Mouse (Mus musculus) thymus, adult 2 months (tissue): Measurements from ENCODE around the gene Utp3. TPM values are rescaled to one million over a fixed set of nuclear protein-coding genes. Genes with fewer than 3 reads are reported as not detected.

ENCODE experiments used
- DNase-seq: peaks from one replicate; pipeline ENCODE4 v3.0.0; 2021
- H3K27ac ChIP-seq: fragments of 200-500 bp; 2 replicates; pipeline ENCODE4 v1.5.1; 2012; ENCODE audit warnings: low read length, control low read depth; ENCODE audit not compliant: control insufficient read depth, insufficient read depth
- H3K27me3 ChIP-seq: fragments of 200-500 bp; 2 replicates; pipeline ENCODE4 v1.6.1; 2012; ENCODE audit warnings: mild to moderate bottlenecking, low read length, moderate library complexity, mixed read lengths; ENCODE audit not compliant: control insufficient read depth, insufficient read depth
- H3K36me3 ChIP-seq: fragments of 200-500 bp; 2 replicates; pipeline ENCODE4 v1.6.1; 2012; ENCODE audit warnings: mild to moderate bottlenecking, low read length, moderate library complexity; ENCODE audit not compliant: control insufficient read depth, insufficient read depth
- H3K4me1 ChIP-seq: fragments of 200-500 bp; replicated peaks from 2 replicates; pipeline ENCODE4 v1.6.1; 2012; ENCODE audit warnings: low read length; ENCODE audit not compliant: control insufficient read depth, insufficient read depth
- H3K4me3 ChIP-seq: fragments of 200-500 bp; 2 replicates; pipeline ENCODE4 v1.5.1; 2012; ENCODE audit warnings: mild to moderate bottlenecking, low read length, control low read depth, moderate library complexity; ENCODE audit not compliant: control insufficient read depth, insufficient read depth
- CTCF ChIP-seq: fragments of 200-500 bp; IDR thresholded peaks from 2 replicates; pipeline ENCODE4 v1.5.1; 2012; ENCODE audit warnings: mild to moderate bottlenecking, control low read depth, low read length, moderate library complexity, borderline replicate concordance; ENCODE audit not compliant: control insufficient read depth, poor library complexity, insufficient read depth; ENCODE audit errors: extremely low read depth
- POLR2A ChIP-seq: fragments of 200-500 bp; IDR thresholded peaks from 2 replicates; pipeline ENCODE4 v1.6.1; 2012; ENCODE audit warnings: mild to moderate bottlenecking, low read length, control low read depth, moderate library complexity; ENCODE audit not compliant: control insufficient read depth, poor library complexity, insufficient read depth; ENCODE audit errors: extremely low read depth
- WGBS: fragments of 180-500 bp; shearing (Covaris S2); methylation state at CpG from one replicate; pipeline ENCODE4 v1.1.7; 2018; 5-methylcytosine and 5-hydroxymethylcytosine counted together
- polyA plus RNA-seq: library from polyadenylated mRNA; depleted of rRNA; stranded (reverse); fragments of >200 nt; gene quantifications from 2 replicates; pipeline ENCODE4 v1.2.3, GENCODE M21; 2012

Gene Utp3
- polyA plus RNA-seq, 1 experiment = 21.3 TPM

GRCm38 (mm10) chr5:88561080-88561814 is 7.0 kb downstream of the Utp3 start:
- H3K27me3 ChIP-seq = no peaks in the 10 kb centered on the region
- H3K36me3 ChIP-seq = no peaks in the 10 kb centered on the region
- no peak for DNase-seq
- no peak for TF ChIP-seq POLR2A
- TF ChIP-seq CTCF = no peak
- no peak overlapping the region for H3K27ac ChIP-seq
- WGBS = 88% methylated on average over 9 of the region's 9 CpGs
- peaks cover 3% of the 10 kb centered on the region; the same call in 1 of the 2 replicates for H3K4me1 ChIP-seq
- no peak overlapping the region for H3K4me3 ChIP-seq

DNA sequence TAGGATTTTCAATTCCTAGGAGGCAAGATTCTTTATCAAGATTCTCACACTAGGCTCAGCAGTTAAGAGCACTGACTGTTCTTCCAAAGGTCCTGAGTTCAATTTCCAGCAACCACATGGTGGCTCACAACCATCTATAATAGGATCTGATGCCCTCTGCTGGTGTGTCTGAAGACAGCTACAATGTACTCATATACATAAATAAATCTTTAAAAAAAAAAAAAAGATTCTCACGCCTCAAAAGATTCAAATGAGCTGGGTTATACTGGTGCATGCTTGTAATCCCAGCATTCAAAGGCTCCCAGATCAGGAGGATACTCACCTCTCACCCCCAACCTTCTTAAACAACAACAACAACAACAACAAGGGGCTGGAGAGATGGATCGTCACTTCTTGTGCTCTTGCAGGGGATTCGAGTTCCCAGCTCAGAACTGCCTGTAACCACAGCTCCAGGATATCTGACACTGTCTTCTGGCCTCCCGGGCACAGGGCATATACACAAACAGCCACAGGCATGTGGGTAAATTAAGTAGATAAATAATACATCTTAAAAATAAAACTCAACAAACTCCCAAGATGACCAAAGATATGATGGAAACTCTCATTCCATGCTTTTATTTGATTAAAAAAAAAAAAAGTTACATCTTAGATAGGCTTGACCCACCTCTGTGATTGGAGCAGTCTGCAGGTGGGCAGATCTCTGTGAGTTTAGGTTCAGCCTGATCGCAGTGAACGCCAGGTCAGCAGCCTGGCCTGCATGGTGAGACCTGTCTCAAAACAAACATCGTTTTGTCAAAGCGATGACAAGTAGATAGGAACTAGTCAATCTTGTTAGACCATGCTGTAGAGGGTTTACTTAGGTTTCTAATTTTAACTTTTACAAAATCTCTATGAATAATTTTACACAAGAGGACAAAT is 8.9 kb downstream of the Utp3 start:
- no peak for TF ChIP-seq CTCF
- no peak for TF ChIP-seq POLR2A
- no peaks in the 10 kb centered on the region for H3K36me3 ChIP-seq
- H3K27ac ChIP-seq = no peak overlapping the region
- 87% methylated on average over 8 of the region's 8 CpGs for WGBS
- DNase-seq = no peak
- no peak overlapping the region for H3K4me3 ChIP-seq
- peaks cover 4% of the 10 kb centered on the region; the same call in 1 of the 2 replicates for H3K4me1 ChIP-seq
- H3K27me3 ChIP-seq = no peaks in the 10 kb centered on the region

DNA sequence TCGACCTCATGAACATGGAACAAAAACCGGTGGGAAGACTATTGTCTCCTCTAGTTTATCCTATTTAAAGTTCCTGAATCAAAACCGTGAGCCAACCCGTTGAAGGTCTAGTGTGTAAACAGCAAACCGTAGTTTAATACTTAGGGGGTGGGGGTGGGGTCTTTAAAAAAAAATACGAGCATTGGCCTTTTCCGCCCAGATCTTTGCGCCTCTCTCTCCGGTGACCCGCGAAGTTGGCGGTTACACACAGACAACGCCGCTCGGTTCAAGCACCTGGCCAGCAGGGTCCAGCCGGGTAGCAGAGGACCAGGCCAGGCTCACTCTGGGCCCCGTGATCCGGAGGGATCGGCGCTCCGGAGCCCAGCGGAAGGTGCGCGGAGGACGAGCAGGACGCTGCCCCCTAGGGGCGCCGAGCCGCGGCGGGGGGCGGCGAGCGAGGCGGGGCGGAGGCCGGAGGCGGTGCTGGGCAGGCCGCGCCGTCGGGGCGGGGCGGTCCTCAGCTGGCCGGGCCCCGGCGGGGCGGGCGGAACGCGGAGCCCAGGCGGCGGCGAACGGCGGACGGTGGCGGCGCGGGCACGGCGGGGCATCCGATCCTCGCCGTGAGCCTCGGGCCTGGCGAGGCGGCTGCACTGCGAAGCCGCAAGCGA is 10.4 kb downstream of the Utp3 start, which contains the start of gene Rufy3:
Gene Rufy3 (plus strand): TSS at position 540 of the 647 bp plus-strand sequence.
- peak; percentile 85 for DNase-seq
- Histone ChIP-seq H3K27me3 (no peaks in the 10 kb centered on the region), H3K4me1 (peaks cover 4% of the 10 kb centered on the region; the same call in 1 of the 2 replicates), H3K27ac (peak within 1 kb of the TSS; percentile 23; the same call in 1 of the 2 replicates), H3K4me3 (peak within 1 kb of the TSS; percentile 80), H3K36me3 (no peaks in the 10 kb centered on the region)
- TF ChIP-seq POLR2A = 0 out of 2 replicates have a peak, but pooled peaks have one; percentile 23
- TF ChIP-seq CTCF = peak; percentile 82; the same call in 1 of the 2 replicates
- 3% methylated on average over 70 of the region's 71 CpGs for WGBS

- H3K27me3 ChIP-seq = no peaks in the 10 kb centered on the region
- WGBS = 1% methylated on average over 114 of the region's 119 CpGs
Measured at GRCm38 (mm10) chr5:88565148-88566033, 11.1 kb downstream of the Utp3 start.

DNA sequence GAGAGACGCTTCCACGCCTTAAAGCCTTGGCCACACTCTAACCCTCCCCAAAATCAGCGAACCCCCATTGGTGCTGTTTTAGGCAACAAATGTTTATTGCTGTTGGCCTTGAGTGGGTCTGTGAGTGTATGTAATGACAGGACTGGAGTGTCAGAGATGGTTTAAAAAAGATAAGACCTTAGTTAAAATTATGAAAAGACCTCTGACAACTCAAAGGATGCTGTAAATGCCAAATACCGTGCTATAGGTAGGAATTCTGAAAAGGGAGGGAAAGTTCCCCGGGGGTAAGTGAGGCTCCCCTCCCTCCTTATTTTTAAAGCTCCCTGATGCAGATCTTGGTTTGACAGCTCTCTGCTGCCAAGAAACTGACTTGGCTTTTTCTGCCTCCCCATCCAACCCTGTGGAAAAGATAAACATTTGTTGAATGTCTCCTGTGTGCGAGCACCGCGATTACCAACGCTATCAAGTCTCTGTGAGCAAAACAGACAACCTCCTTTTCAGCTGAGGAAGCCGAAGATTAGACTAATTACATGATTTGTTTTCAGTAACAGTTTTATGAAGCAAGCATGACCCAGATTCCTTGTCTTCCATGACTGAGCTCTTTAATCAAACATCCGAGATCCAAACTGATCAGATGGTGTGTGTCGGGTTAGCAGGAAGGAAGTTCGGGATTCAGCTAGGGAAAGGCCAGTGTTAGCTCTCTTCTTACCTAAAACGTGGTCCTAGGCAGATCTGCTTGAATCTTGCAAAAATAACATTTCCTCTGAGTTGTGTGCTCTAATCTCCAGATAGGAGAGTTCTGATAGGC is 12.0 kb downstream of the Utp3 start:
- WGBS = 29% methylated on average over 14 of the region's 14 CpGs

More at GRCm38 (mm10) chr5:88565148-88566033, 11.1 kb downstream of the Utp3 start:
- peak; percentile 48 for DNase-seq
- TF ChIP-seq CTCF = no peak
- TF ChIP-seq POLR2A = no peak; the same call in 1 of the 2 replicates
- no peak overlapping the region; the same call in 1 of the 2 replicates for H3K27ac ChIP-seq
- H3K4me3 ChIP-seq = peak overlapping the region; percentile 80
- peaks cover 4% of the 10 kb centered on the region; the same call in 1 of the 2 replicates for H3K4me1 ChIP-seq
- no peaks in the 10 kb centered on the region for H3K36me3 ChIP-seq

More for the DNA sequence above, 12.0 kb downstream of the Utp3 start:
- DNase-seq = no peak
- Histone ChIP-seq H3K4me1 (peaks cover 4% of the 10 kb centered on the region; the same call in 1 of the 2 replicates), H3K4me3 (peak overlapping the region; percentile 80), H3K27ac (no peak overlapping the region; the same call in 1 of the 2 replicates), H3K27me3 (no peaks in the 10 kb centered on the region), H3K36me3 (no peaks in the 10 kb centered on the region)
- TF ChIP-seq POLR2A = no peak
- no peak for TF ChIP-seq CTCF
